Mouse (Mus musculus): ENCODE data around the gene Tmem256.
A peak's percentile ranks its signal among the peaks of the same experiment; 100 is the strongest.

Gene Tmem256

DNA sequence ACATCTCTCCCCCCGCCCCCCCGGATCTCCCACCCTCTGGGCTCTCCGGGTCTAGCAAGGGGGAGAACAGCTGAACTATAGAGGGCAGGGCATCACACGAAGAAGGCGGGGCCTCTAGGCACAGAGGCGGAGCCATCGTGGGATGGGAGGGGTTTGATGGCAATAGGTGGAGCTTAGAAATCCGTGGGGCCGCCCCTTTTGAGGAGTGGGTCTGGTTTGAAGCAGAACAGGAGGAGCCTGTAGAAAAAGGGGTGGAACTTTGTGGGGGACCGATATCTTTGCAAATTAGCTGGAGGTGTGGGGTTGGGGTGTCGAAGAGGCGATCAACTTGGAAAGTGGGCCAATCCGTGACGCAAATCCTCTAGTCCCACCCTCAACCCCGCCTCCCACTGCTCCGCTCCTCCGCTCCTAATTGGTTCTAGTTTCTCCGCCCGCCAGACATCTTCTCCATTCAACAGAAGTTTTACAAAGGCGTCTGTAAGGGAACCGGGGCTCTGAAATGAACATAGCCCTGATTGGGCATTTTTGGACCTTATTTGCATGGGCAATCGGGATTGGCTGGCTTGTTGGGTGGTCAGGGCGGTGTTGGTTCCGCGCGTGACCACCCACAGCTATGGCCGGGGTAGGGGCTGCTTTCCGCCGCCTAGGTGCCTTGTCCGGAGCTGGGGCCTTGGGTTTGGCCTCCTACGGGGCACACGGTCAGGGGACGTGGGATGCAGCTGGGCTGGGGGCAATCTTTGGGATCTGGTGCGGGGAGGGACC lies at the start of gene Tmem256:
Gene Tmem256 (plus strand): TSS at position 563 of the 762 bp plus-strand sequence.
- peak; percentile 40; the same call in 1 of the 2 replicates for TF ChIP-seq GATA4 (IDR thresholded peaks at IDR 0.05; ENCODE audit: insufficient replicate concordance, low read length)

DNA sequence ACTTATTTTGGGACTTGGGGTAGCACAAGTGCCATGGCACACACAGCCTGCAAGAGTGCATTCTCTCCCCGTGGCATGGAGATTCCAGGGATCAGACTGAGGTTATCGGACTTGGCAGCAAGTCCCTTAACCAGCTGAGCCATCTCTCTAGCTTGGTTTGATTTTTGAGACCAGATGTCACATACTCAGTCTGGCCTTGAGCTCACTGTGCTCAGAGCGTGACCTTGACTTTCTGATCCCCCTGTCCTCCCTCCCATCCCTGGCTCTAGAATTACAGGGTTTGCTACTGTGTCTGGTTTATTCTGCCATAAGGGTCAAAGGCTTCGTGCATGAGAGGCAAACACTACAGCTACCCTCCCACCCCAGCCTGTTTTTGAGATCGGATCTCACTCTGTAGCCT lies 48.9 kb upstream of the Tmem256 start:
- no peak for TF ChIP-seq GATA4 (IDR thresholded peaks at IDR 0.05; ENCODE audit: insufficient replicate concordance, low read length)

DNA sequence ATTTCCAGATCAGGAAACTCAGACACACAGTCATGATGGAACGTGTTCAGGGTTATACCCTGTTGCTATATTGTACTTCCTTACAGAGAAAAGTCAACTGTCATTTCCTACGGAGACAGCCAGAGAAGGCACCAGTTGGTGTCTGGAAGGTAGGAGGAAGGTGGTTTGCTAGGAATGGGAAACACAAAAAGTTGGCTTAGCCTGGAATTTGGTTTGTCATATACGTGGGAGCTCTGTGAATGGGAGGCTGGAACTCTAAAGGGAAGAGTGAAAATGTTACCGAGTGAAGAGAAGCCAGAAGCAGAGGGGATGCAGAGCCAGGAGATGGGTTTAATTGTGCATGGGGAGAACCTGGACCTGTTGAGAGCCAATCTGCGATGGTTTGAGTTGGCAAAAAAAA lies 46.9 kb upstream of the Tmem256 start:
- TF ChIP-seq GATA4 (IDR thresholded peaks at IDR 0.05; ENCODE audit: insufficient replicate concordance, low read length), result no peak

DNA sequence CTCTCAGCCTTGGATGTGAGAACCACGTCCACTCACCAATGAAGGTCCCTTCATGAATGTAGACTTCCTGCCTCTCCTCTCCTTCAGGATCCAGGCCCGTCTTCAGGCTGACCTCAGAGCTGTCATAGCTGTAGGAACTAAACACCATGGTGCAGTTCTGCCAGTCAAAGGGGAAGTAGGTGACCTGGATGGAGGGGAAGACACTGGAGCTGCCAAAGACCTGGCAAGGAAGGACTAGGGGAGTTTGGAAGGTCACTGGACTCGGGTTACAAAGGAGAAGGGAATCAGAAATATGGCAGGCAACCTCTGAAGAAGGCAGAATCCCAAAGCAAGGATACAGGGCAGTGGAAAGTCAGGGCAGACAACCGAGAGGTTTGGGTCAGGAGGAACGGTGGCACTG lies 44.9 kb upstream of the Tmem256 start:
- TF ChIP-seq GATA4 (IDR thresholded peaks at IDR 0.05; ENCODE audit: insufficient replicate concordance, low read length), result no peak

DNA sequence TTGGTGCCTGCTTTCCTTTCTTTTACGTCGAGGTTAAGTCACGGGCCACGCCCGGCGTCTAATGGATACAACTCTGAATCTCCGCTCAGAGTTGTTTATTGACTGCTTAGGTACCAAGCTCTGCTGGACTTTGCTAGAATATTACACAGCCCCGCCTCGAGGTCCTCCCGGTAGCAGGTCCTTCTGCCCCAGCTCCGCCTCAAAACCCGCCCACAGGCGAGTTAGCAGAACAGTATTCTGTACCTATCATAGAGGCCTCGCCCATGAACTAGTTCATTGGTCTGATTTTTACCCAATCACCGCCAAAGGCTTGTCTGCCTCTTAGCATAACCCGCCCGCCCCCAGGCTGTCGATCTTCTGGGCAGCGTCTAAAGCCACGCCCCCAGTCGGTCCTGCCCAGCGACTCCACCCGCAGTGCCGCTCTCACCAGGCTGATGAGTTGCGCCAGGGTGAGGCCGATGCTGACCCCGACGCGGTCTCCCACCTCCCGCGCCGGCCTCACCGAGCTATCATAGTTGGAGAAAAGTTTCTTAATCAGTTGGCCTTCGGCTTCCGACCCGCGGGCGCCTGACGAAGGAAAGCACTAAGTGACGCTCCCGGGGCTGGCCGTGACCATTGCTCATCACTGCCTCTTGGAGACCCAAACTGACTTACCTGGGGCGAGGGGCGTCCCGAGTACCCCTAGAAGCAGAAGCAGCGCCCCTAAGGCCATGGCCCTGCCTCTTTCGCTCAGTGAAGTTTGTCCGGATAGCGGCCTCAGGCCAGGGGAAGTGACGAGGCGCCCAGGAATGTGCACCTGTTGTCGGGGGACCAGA lies 42.9 kb upstream of the Tmem256 start, which contains the start of gene Chrnb1:
Gene Chrnb1 (minus strand): TSS at position 776 of the 815 bp plus-strand sequence.
- TF ChIP-seq GATA4 (IDR thresholded peaks at IDR 0.05; ENCODE audit: insufficient replicate concordance, low read length), result no peak

DNA sequence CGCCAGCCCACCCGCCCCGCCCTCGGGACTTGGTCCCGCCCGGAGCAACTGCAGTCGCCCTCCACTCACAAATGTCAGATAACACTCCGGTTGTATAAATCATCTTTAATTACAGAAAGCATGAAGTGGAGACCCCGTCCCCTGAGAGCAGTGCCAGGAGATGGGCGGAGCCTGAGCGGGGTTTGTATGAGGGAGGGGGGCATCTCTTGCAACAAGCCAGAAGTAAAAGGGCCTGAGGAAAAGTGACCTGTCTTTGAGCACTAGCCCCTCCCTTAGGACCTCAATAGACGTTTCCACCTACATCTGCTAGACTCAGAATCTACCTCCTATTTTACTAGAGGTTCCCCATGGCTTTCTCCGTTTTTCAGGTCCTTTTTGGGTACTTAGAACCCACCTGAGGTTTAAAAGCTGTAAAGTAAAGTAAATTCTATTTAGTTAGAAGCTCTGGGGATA lies 42.3 kb upstream of the Tmem256 start:
- no peak for TF ChIP-seq GATA4 (IDR thresholded peaks at IDR 0.05; ENCODE audit: insufficient replicate concordance, low read length)

DNA sequence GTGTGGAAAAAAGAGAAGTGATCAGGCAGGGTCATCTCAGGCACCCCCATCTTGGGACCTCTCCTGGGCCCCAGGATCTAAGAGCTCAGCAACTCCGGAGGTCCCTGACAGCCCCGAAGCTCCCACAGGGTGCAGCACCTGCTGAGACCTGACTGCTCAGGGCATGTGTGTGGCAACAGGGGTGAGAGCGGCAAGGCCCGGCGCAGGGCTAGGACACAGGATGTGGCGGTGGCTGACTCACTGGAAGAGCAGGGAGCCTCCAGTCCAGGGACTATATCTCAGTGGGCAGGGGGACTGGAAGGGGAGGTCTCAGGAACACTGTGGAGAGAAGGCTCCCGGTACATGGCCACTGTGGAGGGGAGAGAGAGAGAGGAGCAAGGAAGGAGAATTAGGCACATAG lies 40.4 kb upstream of the Tmem256 start:
- no peak for TF ChIP-seq GATA4 (IDR thresholded peaks at IDR 0.05; ENCODE audit: insufficient replicate concordance, low read length)

GRCm38 (mm10) chr11:69799394-69800137 lies 38.7 kb upstream of the Tmem256 start:
- no peak for TF ChIP-seq GATA4 (IDR thresholded peaks at IDR 0.05; ENCODE audit: insufficient replicate concordance, low read length)

DNA sequence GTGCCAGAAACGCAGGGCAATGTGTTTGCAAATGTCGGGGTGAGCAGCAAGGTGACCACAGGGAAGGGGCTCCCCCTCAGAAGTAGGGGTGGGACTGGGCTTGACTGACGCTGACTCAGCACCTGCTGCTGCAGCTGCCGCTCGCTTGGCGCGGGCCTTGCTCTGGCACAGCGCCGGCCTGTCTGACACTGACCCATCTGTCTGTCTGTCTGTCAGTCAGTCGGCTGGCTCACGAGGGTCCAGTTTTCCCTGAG lies 38.2 kb upstream of the Tmem256 start:
- no peak for TF ChIP-seq GATA4 (IDR thresholded peaks at IDR 0.05; ENCODE audit: insufficient replicate concordance, low read length)

- TF ChIP-seq GATA4 (IDR thresholded peaks at IDR 0.05; ENCODE audit: insufficient replicate concordance, low read length), result no peak
These were observed 37.7 kb upstream of the Tmem256 start for GRCm38 (mm10) chr11:69800392-69801197.

DNA sequence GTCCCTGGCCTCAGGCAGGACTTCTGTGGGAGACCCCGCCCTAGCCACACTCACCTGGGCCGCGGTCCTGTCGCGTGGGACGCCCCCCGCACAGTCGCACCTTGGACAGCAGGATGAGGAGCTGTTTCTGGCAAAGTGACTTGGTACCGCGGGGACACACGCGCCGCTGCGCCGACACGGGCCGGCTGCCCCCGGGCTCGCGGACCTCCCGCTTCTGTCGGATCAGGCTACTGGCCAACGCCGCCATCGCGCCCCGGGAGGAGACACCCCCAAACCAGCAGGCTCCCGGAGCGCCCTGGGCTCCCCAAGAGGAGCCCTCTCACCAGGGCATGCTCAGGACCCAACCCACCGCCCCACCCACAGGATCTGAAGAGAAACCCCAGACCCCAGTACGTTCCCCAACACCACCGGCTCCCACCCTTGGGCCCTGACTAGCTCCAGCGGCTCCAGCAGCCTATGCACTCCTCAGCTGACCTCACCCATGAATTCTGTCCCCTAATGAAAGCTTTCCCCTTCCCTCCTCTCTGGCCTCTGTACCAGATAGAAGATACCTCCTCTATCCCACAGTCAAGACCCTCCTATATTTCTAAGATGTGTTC lies 36.8 kb upstream of the Tmem256 start, which contains the start of gene Fgf11:
Gene Fgf11 (minus strand): TSS at position 479 of the 599 bp plus-strand sequence.
- TF ChIP-seq GATA4 (IDR thresholded peaks at IDR 0.05; ENCODE audit: insufficient replicate concordance, low read length), result no peak

DNA sequence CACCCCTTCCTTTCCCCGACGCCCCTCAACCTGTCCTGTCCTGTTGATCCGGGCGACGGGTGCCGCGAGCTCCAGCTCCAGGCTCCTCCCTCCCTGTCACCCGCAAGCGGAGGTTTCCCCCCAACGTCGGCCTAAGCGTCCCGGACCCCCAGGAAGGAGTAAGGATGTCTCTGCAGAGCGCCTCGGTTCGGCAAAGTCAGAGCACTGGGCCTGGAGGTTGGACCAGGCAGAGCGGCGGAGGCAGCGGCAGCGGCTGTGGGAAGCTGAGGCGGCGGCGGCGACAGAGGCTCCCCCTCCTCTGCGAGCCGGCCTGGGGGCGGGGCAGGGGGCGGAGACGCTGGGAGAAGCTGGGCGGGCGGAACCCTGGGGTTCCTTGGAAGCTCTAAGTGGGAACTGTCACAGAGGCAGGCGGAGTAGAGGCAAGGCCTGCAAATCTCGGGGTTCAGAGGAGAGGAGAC lies 35.6 kb upstream of the Tmem256 start:
- TF ChIP-seq GATA4 (IDR thresholded peaks at IDR 0.05; ENCODE audit: insufficient replicate concordance, low read length), result no peak

DNA sequence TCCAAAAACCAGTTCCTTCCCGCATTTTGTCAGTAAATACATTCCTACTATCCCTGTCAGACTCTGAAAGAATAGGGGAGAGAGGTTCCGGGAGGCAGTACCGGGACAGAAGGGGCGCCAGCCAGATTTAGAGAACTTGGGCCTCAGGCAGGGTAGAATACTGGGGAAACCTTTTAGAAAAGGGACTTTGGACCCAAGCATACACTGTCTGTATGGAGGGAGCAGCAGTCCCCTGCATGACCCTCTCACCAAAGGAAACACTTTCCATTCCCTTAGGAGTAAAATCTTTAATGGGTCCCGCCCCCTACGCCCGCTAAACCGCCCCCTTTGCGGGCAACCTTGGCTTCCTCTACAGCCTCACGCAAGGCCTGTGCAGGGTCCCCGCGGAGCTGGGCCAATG lies 35.0 kb upstream of the Tmem256 start:
- TF ChIP-seq GATA4 (IDR thresholded peaks at IDR 0.05; ENCODE audit: insufficient replicate concordance, low read length), result no peak
